Comparison of ENCODE assay signal across 9 mouse cellular contexts in the genomic region with DNA sequence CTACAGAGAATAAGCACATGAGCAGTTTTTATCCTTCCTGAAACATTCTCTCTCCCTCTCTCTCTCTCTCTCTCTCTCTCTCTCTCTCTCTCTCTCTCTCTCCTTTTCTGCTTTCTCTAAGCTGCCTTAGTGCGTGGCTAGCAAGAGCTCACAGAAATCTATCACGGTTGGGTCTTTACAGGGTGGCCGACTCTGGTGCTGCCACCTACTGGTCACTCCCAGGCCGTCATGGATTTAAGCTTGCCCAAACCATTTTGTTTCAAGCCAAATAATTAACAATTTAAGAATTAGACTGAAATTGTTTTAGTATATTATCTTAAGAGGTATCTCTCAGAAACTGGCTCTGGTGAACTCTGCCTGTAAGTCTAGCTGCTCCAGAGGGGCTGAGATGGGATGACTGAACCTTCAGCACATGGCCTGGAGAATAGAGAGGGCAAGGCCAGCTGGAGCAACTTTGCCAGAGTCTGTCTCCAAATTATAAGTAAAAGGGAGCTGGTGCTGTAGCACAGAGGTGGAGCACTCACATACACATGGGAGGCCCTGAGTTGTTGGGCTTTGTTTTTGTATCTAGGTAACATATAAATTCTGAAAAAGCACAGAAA. TPM values are rescaled to one million over a fixed set of nuclear protein-coding genes. Genes with fewer than 3 reads are reported as not detected.
DNase-seq lines count a peak whose midpoint lies in the region; ATAC-seq and TF ChIP-seq lines count a peak whose summit lies in the region.
"Had no signal": no experiment of that assay in that cellular context is flagged by ENCODE, and none has a peak within 500 bp of the region (broad histone marks: within the 10 kb centered on the region; RNA-seq: fewer than 3 reads in every experiment).

No protein-coding gene starts in this region.

- H3K9ac ChIP-seq in forebrain, embryonic 11.5 days (ENCODE audit: low read length) = no peak overlapping the region
- H3K9ac ChIP-seq in hindbrain, embryonic 13.5 days = no peak overlapping the region
- H3K9ac ChIP-seq: liver, embryonic 15.5 days had no signal

- H3K4me3 ChIP-seq in bone marrow macrophage, adult 2 months (ENCODE audit: insufficient read depth, low read length) = no peak overlapping the region
- H3K4me3 ChIP-seq in forebrain, embryonic 11.5 days (ENCODE audit: low read depth, low read length) = no peak overlapping the region
- no peak overlapping the region for H3K4me3 ChIP-seq in hindbrain, embryonic 13.5 days
- no peak overlapping the region for H3K4me3 ChIP-seq in left cerebral cortex, adult 2 months
- H3K4me3 ChIP-seq in midbrain, embryonic 10.5 days = no peak overlapping the region
- H3K4me3 ChIP-seq: liver, embryonic 15.5 days had no signal

- H3K9me3 ChIP-seq in forebrain, embryonic 11.5 days (ENCODE audit: control insufficient read depth, low read length) = no peaks in the 10 kb centered on the region
- no peaks in the 10 kb centered on the region for H3K9me3 ChIP-seq in hindbrain, embryonic 13.5 days
- H3K9me3 ChIP-seq in midbrain, embryonic 10.5 days (replicated peaks) = no peaks in the 10 kb centered on the region
- H3K9me3 ChIP-seq: liver, embryonic 15.5 days had no signal

- peak; percentile 61 for DNase-seq in layer of hippocampus, adult 11-12 months (ENCODE audit: low spot score)
- DNase-seq in layer of hippocampus, adult 9-10 months (ENCODE audit: low spot score) = no peak
- peak; percentile 82 for DNase-seq in forebrain, embryonic 11.5 days (ENCODE audit: low spot score)
- DNase-seq in left cerebral cortex, adult 2 months (ENCODE audit: extremely low spot score in 1 of 2, low spot score in 2 of 2) = peak; percentile 28 to 61
- DNase-seq in midbrain, embryonic 10.5 days (ENCODE audit: low spot score) = peak; percentile 46
- DNase-seq in right cerebral cortex, postnatal 25 days = peak; percentile 26

- H3K36me3 ChIP-seq in forebrain, embryonic 11.5 days (ENCODE audit: control insufficient read depth, insufficient read depth, low read length) = no peaks in the 10 kb centered on the region
- H3K36me3 ChIP-seq in hindbrain, embryonic 13.5 days = no peaks in the 10 kb centered on the region
- no peaks in the 10 kb centered on the region for H3K36me3 ChIP-seq in midbrain, embryonic 10.5 days
- H3K36me3 ChIP-seq: liver, embryonic 15.5 days had no signal

- TF ChIP-seq POLR2A in bone marrow macrophage, adult 2 months (IDR thresholded peaks at IDR 0.05; ENCODE audit: borderline replicate concordance, low read depth, low read length) = no peak

- H3K4me1 ChIP-seq in bone marrow macrophage, adult 2 months (ENCODE audit: control insufficient read depth, insufficient read depth, low read length) = no peaks in the 10 kb centered on the region
- H3K4me1 ChIP-seq in forebrain, embryonic 11.5 days (replicated peaks; ENCODE audit: control insufficient read depth, insufficient read depth, low read length) = no peaks in the 10 kb centered on the region
- H3K4me1 ChIP-seq in hindbrain, embryonic 13.5 days (replicated peaks) = no peaks in the 10 kb centered on the region
- H3K4me1 ChIP-seq in midbrain, embryonic 10.5 days = no peaks in the 10 kb centered on the region
- H3K4me1 ChIP-seq: liver, embryonic 15.5 days had no signal

- H3K27ac ChIP-seq in bone marrow macrophage, adult 2 months (ENCODE audit: insufficient read depth, low read depth, low read length) = no peak overlapping the region
- no peak overlapping the region for H3K27ac ChIP-seq in forebrain, embryonic 11.5 days (ENCODE audit: low read depth, low read length)
- no peak overlapping the region for H3K27ac ChIP-seq in hindbrain, embryonic 13.5 days
- no peak overlapping the region for H3K27ac ChIP-seq in left cerebral cortex, adult 2 months
- H3K27ac ChIP-seq in midbrain, embryonic 10.5 days (replicated peaks) = no peak overlapping the region
- H3K27ac ChIP-seq: liver, embryonic 15.5 days had no signal

- TF ChIP-seq CTCF in bone marrow macrophage, adult 2 months (IDR thresholded peaks at IDR 0.05; ENCODE audit: low read depth, low read length) = peak; percentile 70
- peak; percentile 73 for TF ChIP-seq CTCF in left cerebral cortex, adult 2 months (IDR thresholded peaks at IDR 0.05)

- intact Hi-C loops in left cerebral cortex, adult 2 months (cut with DNase I) = no loop called here

- no peaks in the 10 kb centered on the region for H3K27me3 ChIP-seq in forebrain, embryonic 11.5 days (ENCODE audit: control insufficient read depth, insufficient read depth, low read length)
- 0 out of 2 replicates have a peak, but pooled peaks cover 4% of the 10 kb centered on the region for H3K27me3 ChIP-seq in hindbrain, embryonic 13.5 days
- no peaks in the 10 kb centered on the region for H3K27me3 ChIP-seq in midbrain, embryonic 10.5 days (ENCODE audit: low read depth, poor library complexity, severe bottlenecking)
- H3K27me3 ChIP-seq: liver, embryonic 15.5 days had no signal

- H3K4me2 ChIP-seq in forebrain, embryonic 11.5 days (ENCODE audit: low read depth, low read length, severe bottlenecking) = no peak overlapping the region
- H3K4me2 ChIP-seq in hindbrain, embryonic 13.5 days = no peak overlapping the region
- H3K4me2 ChIP-seq: liver, embryonic 15.5 days had no signal

- peak; percentile 90 for ATAC-seq in forebrain, embryonic 11.5 days (replicated peaks; ENCODE audit: low FRiP score)
- peak; percentile 89 for ATAC-seq in hindbrain, embryonic 13.5 days (ENCODE audit: low FRiP score)

- 3% methylated on average over 4 of the region's 4 CpGs for WGBS in forebrain, embryonic 11.5 days
- WGBS in hindbrain, embryonic 13.5 days = 6% methylated on average over 4 of the region's 4 CpGs
- WGBS in midbrain, embryonic 10.5 days = 8% methylated on average over 4 of the region's 4 CpGs

RNA-seq across cellular contexts. Expression of a gene that starts 23.7 kb away (rescaled TPM):
- polyA plus RNA-seq in bone marrow macrophage, adult 2 months (2012; ENCODE audit: insufficient read depth, insufficient read length, missing spikeins) = not detected in 2 replicates
- polyA plus RNA-seq in forebrain, embryonic 11.5 days (2014; fragmentation: Nextera tagmentation; extraction: Ambion mirVana) = 2.6 and 3.1 TPM in 2 replicates
- 3.9 and 6.4 TPM in 2 replicates for polyA plus RNA-seq in hindbrain, embryonic 13.5 days (2015; fragmentation: Nextera tagmentation; extraction: Ambion mirVana)
- 1 to 10 TPM; 4.0 to 4.2 TPM for total RNA-seq in left cerebral cortex, adult 2 months (2021)
- 0.42 and 0.46 TPM in 2 replicates for polyA plus RNA-seq in midbrain, embryonic 10.5 days (2016; fragmentation: Nextera tagmentation; extraction: Ambion mirVana)
- polyA plus RNA-seq: liver, embryonic 15.5 days had no signal
